Mouse (Mus musculus) hindbrain, postnatal 0 days (tissue): Measurements from ENCODE around the gene Plekha6. TPM values are rescaled to one million over a fixed set of nuclear protein-coding genes. Genes with fewer than 3 reads are reported as not detected.

Experiments used
- ATAC-seq: fragments of 200-750 bp; cut with Nextera tagmentation; 2 replicates; pipeline ENCODE4 v1.8.0; 2017; ENCODE audit warnings: mild to moderate bottlenecking, moderate TSS enrichment, moderate library complexity
- DNase-seq: peaks from one replicate; pipeline ENCODE4 v3.0.0-alpha.2; 2015; ENCODE audit warnings: low spot score
- H3K27ac ChIP-seq: fragments of 300-500 bp; sonication (generic); 2 replicates; pipeline ENCODE4 v1.5.1; 2014; ENCODE audit warnings: mild to moderate bottlenecking
- H3K27me3 ChIP-seq: fragments of 300-500 bp; sonication (generic); 2 replicates; pipeline ENCODE4 v1.6.1; 2014; ENCODE audit warnings: low read length, mixed read lengths; ENCODE audit not compliant: insufficient read depth
- H3K36me3 ChIP-seq: fragments of 300-500 bp; sonication (generic); 2 replicates; pipeline ENCODE4 v1.6.1; 2014; ENCODE audit warnings: low read length, mixed read lengths; ENCODE audit not compliant: insufficient read depth
- H3K4me1 ChIP-seq: fragments of 300-500 bp; sonication (generic); 2 replicates; pipeline ENCODE4 v1.6.1; 2014; ENCODE audit warnings: antibody characterized with exemption, low read length, mixed read lengths; ENCODE audit not compliant: insufficient read depth
- H3K4me2 ChIP-seq: fragments of 300-500 bp; sonication (generic); 2 replicates; pipeline ENCODE4 v1.6.1; 2014; ENCODE audit warnings: low read depth, mild to moderate bottlenecking, low read length, moderate library complexity, mixed read lengths
- H3K4me3 ChIP-seq: fragments of 300-500 bp; sonication (generic); 2 replicates; pipeline ENCODE4 v1.5.1; 2014; ENCODE audit warnings: low read length
- H3K9ac ChIP-seq: fragments of 300-500 bp; sonication (generic); replicated peaks from 2 replicates; pipeline ENCODE4 v1.6.1; 2014; ENCODE audit warnings: mild to moderate bottlenecking, low read length, moderate library complexity, mixed read lengths
- H3K9me3 ChIP-seq: fragments of 300-500 bp; sonication (generic); 2 replicates; pipeline ENCODE4 v1.6.1; 2016; ENCODE audit warnings: low read length, mixed read lengths
- CTCF ChIP-seq: IDR thresholded peaks from 2 replicates; pipeline ENCODE4 v1.5.1; 2016; ENCODE audit warnings: antibody characterized with exemption, control low read depth, low read depth
- WGBS: fragments of 180-500 bp; shearing (Covaris S2); extraction: QIAGEN DNeasy Blood & Tissue Kit; methylation state at CpG from one replicate; pipeline ENCODE4 v1.1.7; 2014; 5-methylcytosine and 5-hydroxymethylcytosine counted together
- polyA plus RNA-seq: library from polyadenylated mRNA; unstranded; fragments of >200 nt; fragmentation: Nextera tagmentation; extraction: Ambion mirVana; gene quantifications from 2 replicates; pipeline ENCODE4 v1.2.1, GENCODE M21; 2015
- total RNA-seq: library from RNA; depleted of rRNA; stranded (reverse); fragments of >200 nt; gene quantifications from 2 replicates; pipeline ENCODE4 v1.2.3, GENCODE M21; 2014

Plekha6 gene
- total and polyA plus RNA-seq, 2 experiments from 2014 or later, result 9.7 to 41.0 TPM

- Histone ChIP-seq H3K4me3 (no peak overlapping the region), H3K36me3 (no peaks in the 10 kb centered on the region), H3K9me3 (no peaks in the 10 kb centered on the region), H3K4me1 (peaks cover 5% of the 10 kb centered on the region; the same call in 1 of the 2 replicates), H3K9ac (no peak overlapping the region), H3K4me2 (0 out of 2 replicates have a peak overlapping the region, but pooled peaks have one; percentile 6), H3K27me3 (no peaks in the 10 kb centered on the region), H3K27ac (no peak overlapping the region)
- no peak for TF ChIP-seq CTCF
- ATAC-seq, result peak; percentile 61
- peak; percentile 63 for DNase-seq
- WGBS, result 27% methylated on average over 12 of the region's 12 CpGs
Measured at GRCm38 (mm10) chr1:133245690-133246619, 81.9 kb downstream of the Plekha6 start.

GRCm38 (mm10) chr1:133247189-133247588, 83.2 kb downstream of the Plekha6 start:
- Histone ChIP-seq H3K4me1 (peaks cover 18% of the 10 kb centered on the region), H3K4me2 (no peak overlapping the region)

GRCm38 (mm10) chr1:133250761-133251160, 86.8 kb downstream of the Plekha6 start:
- no peak for ATAC-seq
- no peak overlapping the region for H3K27ac ChIP-seq
- no peak for TF ChIP-seq CTCF
- no peaks in the 10 kb centered on the region for H3K9me3 ChIP-seq
- H3K27me3 ChIP-seq, result no peaks in the 10 kb centered on the region
- no peaks in the 10 kb centered on the region for H3K36me3 ChIP-seq
- H3K4me2 ChIP-seq, result no peak overlapping the region
- no peak overlapping the region for H3K4me3 ChIP-seq
- peaks cover 37% of the 10 kb centered on the region for H3K4me1 ChIP-seq
- no peak overlapping the region for H3K9ac ChIP-seq
- no peak for DNase-seq
- 84% methylated on average over 6 of the region's 6 CpGs for WGBS

More at GRCm38 (mm10) chr1:133247189-133247588, 83.2 kb downstream of the Plekha6 start:
- DNase-seq (no peak), ATAC-seq (no peak)
- H3K9ac ChIP-seq, result no peak overlapping the region
- H3K9me3 ChIP-seq, result no peaks in the 10 kb centered on the region
- H3K27me3 ChIP-seq, result no peaks in the 10 kb centered on the region
- TF ChIP-seq CTCF, result no peak
- no peak overlapping the region for H3K27ac ChIP-seq
- H3K36me3 ChIP-seq, result no peaks in the 10 kb centered on the region
- 54% methylated on average over 5 of the region's 5 CpGs for WGBS
- H3K4me3 ChIP-seq, result no peak overlapping the region

- Histone ChIP-seq H3K4me1 (peaks cover 37% of the 10 kb centered on the region), H3K4me2 (no peak overlapping the region), H3K9me3 (no peaks in the 10 kb centered on the region), H3K27me3 (no peaks in the 10 kb centered on the region), H3K4me3 (no peak overlapping the region), H3K36me3 (no peaks in the 10 kb centered on the region), H3K27ac (no peak overlapping the region), H3K9ac (no peak overlapping the region)
- no peak for DNase-seq
- no peak for TF ChIP-seq CTCF
- 13% methylated on average over 5 of the region's 5 CpGs for WGBS
- ATAC-seq, result no peak
Measured at GRCm38 (mm10) chr1:133251625-133252034, 87.6 kb downstream of the Plekha6 start.

GRCm38 (mm10) chr1:133252251-133252650, 88.2 kb downstream of the Plekha6 start:
- Histone ChIP-seq H3K9ac (no peak overlapping the region), H3K27me3 (no peaks in the 10 kb centered on the region), H3K27ac (no peak overlapping the region), H3K4me2 (no peak overlapping the region), H3K4me3 (no peak overlapping the region), H3K36me3 (no peaks in the 10 kb centered on the region), H3K4me1 (peaks cover 37% of the 10 kb centered on the region), H3K9me3 (no peaks in the 10 kb centered on the region)
- no peak for ATAC-seq
- no peak for DNase-seq
- TF ChIP-seq CTCF, result no peak
- 83% methylated on average over 3 of the region's 3 CpGs for WGBS

- no peak overlapping the region for H3K4me3 ChIP-seq
- H3K9ac ChIP-seq, result no peak overlapping the region
- no peak overlapping the region for H3K4me2 ChIP-seq
- no peaks in the 10 kb centered on the region for H3K27me3 ChIP-seq
- TF ChIP-seq CTCF, result peak; percentile 39; the same call in 1 of the 2 replicates
- 51% methylated on average over 10 of the region's 10 CpGs for WGBS
- H3K9me3 ChIP-seq, result no peaks in the 10 kb centered on the region
- DNase-seq, result no peak
- H3K27ac ChIP-seq, result no peak overlapping the region
- H3K4me1 ChIP-seq, result peaks cover 38% of the 10 kb centered on the region
- H3K36me3 ChIP-seq, result no peaks in the 10 kb centered on the region
- no peak for ATAC-seq
Measured at GRCm38 (mm10) chr1:133252801-133253531, 89.0 kb downstream of the Plekha6 start.
